Mouse (Mus musculus) telencephalon, adult 2 months (tissue): ENCODE data around the gene Plk5.

Source experiments
- DNase-seq: peaks from one replicate; pipeline ENCODE4 v3.0.0-alpha.2; 2011; ENCODE audit warnings: low read depth, low spot score

The Plk5 gene

DNA sequence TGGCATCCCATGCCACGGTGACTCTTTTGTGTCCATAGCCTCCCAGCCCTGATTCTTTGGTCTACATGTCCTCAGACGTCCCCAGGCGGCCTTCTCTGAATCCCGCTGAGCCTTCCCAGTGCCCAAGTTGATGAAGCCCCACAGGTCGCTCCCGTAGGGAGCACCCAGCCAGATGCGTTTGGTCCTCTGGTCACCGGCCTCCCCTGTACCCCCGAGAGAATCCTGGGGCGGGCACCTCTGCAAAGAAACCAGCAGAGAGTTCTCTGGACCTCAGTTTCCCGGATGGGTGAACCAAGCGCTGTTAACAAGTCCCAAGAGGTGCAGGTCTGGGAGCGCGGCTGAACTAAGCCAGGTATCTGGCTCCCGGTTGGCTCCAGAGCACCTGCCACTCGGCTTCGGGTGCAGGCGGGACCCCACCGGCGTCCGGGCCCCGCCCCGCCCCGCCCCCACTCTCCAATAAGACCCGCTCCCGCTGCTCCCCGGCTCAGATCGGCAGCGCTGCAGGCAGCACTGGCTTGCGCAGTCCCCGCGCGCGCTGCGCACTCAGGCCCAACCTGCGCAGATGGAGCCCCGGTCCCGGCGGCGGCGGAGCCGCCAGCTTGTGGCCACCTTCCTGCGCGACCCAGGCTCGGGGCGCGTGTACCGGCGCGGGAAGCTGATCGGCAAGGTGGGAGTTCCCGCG lies at the start of gene Plk5:
TSS of gene Plk5 (plus strand) at position 459 of the 682 bp plus-strand sequence.
- no peak for DNase-seq

DNA sequence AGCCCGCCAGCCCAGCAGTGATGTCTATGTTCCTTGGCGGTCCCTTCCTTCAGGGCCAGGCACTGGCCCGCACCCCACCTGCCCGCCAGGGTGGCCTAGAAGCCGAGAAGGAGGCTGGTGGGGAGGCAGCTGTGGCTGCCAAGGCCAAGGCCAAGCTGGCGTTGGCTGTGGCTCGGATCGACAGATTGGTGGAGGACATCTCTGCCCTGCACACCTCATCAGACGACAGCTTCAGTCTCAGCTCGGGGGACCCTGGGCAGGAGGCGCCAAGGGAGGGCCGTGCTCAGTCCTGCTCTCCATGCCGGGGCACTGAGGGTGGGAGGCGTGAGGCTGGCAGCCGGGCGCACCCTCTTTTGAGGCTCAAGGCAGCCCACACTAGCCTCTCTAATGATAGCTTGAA lies 44.7 kb upstream of the Plk5 start:
- DNase-seq: no peak

DNA sequence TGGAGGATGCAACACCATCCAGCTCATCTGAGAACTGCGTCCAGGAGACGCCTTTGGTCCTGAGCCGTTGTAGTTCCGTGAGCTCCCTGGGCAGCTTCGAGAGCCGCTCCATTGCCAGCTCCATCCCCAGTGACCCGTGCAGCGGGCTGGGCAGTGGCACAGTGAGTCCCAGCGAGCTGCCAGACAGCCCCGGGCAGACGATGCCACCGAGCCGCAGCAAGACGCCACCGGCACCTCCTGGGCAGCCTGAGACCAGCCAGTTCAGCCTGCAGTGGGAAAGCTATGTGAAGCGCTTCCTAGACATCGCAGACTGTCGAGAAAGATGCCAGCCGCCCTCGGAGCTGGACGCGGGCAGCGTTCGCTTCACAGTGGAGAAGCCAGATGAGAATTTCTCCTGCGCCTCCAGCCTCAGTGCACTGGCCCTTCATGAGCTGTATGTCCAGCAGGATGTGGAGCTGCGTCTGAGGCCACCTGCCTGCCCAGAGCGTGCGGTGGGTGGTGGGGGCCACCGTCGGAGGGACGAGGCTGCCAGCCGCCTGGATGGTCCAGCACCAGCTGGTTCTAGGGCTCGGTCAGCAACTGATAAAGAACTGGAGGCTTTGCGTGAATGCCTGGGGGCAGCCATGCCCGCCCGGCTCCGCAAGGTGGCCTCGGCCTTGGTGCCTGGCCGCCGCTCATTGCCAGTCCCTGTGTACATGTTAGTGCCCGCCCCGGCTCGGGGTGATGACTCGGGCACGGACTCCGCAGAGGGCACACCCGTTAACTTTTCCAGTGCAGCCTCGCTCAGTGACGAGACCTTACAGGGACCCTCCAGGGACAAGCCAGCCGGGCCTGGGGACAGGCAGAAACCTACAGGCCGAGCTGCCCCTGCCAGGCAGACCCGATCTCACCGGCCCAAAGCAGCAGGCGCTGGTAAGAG lies 43.4 kb upstream of the Plk5 start:
- no peak for DNase-seq

DNA sequence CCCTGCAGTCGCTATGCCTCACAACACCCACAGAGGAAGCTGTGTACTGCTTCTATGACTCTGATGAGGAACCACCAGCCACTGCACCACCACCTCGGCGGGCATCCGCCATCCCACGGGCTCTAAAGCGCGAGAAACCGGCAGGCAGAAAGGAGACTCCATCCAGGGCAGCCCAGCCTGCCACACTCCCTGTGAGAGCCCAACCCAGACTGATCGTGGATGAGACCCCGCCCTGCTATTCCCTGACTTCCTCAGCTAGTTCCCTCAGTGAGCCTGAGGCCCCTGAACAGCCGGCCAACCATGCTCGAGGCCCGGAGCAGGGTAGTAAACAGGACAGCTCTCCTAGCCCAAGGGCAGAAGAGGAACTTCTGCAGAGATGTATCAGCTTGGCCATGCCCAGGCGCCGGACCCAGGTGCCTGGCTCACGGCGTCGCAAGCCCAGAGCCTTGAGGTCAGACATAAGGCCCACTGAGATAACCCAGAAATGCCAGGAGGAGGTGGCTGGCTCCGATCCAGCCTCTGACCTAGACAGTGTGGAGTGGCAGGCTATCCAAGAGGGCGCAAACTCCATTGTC lies 42.5 kb upstream of the Plk5 start:
- DNase-seq: no peak

DNA sequence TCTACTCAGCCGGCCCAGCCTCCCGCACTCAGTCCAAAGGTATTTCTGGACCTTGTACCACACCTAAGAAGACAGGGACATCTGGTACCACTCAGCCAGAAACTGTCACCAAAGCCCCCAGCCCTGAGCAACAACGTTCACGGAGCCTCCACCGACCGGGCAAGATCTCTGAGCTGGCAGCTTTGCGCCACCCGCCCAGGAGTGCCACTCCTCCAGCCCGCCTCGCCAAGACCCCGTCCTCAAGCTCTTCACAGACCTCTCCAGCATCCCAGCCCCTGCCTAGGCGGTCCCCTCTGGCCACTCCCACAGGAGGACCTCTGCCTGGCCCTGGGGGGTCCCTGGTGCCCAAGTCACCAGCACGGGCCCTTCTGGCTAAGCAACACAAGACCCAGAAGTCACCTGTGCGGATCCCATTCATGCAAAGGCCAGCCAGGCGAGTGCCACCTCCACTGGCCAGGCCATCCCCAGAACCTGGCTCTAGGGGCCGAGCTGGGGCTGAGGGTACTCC lies 41.7 kb upstream of the Plk5 start:
- DNase-seq: no peak

DNA sequence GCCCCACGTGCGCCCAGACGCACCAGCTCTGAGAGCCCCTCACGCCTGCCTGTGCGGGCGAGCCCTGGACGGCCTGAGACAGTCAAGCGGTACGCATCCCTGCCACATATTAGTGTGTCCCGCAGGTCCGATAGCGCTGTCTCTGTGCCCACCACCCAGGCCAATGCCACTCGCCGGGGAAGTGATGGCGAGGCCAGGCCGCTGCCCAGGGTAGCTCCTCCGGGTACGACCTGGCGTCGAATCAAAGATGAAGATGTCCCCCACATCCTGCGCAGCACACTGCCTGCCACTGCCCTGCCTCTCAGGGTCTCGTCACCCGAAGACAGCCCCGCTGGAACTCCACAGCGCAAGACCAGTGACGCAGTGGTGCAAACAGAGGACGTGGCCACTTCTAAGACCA lies 40.9 kb upstream of the Plk5 start:
- no peak for DNase-seq

DNA sequence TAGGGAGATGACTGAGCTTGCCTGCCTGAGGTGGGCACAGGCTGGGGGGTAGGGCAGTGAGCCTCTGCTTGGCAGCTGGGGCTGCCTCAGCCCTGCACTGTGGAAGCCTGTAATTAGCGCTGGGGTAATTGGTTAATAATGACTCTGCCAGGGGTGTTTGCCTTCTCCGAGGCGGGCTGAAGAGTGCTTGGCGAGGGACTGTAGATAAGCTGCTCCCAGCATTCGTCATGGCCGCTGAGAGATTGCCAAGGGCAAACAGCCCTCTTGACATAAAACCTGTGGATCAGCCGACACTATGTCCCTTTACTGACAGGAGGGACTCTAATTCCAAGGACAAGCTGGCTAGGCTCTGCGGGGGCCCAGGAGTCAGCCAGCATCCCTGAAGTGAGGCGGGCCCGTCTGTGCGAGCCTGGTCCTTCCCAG lies 39.9 kb upstream of the Plk5 start:
- no peak for DNase-seq

DNA sequence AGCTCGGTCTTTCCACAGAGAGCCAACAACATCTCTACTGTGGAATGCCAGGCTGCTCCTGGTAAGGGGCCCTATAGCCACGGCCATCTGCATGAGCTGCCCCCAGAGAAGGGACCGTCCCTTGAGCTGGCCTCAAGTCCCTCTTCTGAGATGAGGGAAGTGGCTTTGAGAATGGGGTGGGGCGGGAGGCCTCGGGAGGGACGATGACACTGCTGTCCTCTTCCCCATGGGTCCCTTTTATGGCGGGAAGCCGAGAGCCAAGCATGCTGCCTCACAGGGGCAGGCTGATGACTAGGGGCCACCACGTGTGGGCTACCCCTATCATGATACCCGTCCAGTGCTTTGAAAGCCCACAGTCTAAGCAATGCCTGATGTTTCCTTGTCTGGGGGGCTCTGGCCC lies 39.2 kb upstream of the Plk5 start:
- no peak for DNase-seq

DNA sequence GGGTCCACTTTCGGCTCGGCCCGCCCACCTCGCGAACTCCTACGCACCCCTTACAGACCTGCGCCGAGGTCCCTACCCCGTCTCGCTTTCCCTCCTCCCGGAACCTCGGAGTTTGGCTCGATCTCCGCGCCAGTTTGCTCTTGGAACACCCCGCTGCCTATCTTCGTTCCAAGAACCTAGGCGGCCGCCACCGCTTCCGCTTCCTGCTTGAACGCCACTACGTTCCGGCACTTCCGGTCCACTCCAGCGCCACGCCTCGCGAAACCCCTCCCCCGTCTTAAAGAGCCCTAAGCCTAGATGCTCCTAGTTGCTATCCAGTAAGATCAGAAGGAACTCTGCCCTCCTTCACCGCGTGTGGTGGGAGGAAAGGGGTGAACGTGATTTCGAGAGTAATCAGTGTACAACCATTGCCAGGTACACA lies 35.9 kb upstream of the Plk5 start, which contains the start of gene 2310011J03Rik:
TSS of gene 2310011J03Rik (minus strand) at position 198 of the 421 bp plus-strand sequence.
- DNase-seq: peak; percentile 93

DNA sequence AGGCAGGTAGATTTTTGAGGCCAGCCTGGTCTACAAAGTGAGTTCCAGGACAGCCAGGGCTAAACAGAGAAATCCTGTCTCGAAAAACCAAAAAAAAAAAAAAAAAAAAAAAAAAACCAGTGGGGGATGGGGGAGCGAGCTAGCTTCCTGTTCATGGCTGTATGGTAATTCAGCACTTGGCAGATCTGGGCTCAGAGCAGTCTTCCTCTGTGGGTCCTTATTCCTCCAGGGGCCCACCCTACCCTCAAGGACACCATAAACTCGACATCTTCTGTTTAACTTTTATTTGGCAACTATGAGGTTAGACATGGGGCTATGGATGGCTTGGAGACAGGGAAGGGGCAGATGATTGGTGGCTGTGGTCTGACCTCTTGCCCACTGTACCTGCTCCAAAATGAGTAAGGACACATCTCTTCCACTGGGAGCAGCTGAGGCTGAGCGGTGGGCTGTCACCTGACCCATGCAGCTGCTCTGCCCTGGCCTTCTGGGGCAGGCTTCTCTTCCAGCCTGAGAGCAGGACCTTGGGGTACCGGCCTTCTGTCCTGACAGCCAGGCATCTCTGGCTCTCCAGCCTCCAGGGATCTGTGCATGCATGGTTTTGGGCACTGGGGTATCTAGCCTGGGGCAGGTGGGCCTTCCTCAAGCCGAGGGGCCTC lies 35.1 kb upstream of the Plk5 start:
- no peak for DNase-seq

DNA sequence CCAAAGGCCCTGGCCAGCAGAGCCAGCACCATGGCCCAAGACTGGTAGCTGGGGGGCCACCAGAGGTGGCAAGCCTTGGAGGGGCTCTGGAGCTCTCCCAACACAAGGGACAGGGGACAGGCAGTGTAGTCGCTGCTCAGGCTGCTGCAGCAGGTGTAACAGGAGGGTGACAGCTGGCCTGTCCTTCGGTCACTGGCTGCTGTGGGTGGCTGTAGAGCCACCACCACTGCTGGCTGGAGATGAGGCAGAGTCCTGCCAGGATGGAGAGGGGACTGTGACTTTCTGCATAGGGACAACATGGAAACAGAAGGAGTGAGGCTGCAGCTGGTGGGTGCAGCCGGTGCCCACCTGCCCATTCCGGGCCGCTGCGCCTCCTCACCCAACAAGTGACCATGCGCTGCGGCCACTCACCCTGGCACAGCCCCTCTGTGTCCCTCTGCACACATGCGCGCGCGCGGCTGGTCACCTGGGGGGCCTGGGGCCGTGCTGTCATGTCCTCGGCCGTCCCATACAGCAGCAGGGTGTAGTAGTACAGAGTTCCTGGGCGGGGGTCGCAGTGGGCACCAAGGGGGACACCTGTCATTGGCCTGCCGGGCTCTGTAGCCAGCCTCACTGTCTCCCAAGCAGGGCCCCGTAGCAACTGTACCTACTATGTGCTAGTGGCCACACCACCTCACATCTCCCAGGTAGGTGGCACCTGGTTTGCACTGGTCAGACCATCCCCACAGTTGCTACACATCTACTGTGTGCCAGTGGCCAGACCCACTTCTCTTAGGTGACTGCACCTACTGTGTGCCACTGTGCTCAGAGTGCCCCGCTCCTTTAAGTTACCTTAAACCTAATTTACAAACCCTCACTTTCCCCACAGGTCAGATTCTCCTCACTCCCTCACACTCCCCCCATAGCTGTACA lies 34.3 kb upstream of the Plk5 start:
- DNase-seq: no peak

DNA sequence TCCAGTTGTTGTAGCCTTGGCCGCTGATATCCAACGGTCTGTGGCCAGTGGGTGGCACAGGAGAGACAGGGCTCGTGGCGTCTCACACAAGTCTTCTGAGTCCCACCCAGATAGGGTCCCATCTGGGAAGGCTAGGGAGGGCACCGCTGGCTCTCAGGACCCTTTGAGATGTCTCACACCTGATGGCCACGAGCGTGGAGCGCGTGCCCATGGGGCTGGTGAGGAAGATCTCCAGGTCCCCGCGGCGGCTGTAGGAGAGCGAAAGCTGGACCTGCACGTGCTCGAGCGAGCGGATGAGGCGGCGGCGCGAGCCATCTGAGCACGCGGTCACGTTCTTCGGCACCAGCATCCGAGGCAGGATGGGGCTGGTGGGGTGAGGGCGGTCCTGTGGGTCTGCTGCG lies 33.4 kb upstream of the Plk5 start:
- DNase-seq: no peak

DNA sequence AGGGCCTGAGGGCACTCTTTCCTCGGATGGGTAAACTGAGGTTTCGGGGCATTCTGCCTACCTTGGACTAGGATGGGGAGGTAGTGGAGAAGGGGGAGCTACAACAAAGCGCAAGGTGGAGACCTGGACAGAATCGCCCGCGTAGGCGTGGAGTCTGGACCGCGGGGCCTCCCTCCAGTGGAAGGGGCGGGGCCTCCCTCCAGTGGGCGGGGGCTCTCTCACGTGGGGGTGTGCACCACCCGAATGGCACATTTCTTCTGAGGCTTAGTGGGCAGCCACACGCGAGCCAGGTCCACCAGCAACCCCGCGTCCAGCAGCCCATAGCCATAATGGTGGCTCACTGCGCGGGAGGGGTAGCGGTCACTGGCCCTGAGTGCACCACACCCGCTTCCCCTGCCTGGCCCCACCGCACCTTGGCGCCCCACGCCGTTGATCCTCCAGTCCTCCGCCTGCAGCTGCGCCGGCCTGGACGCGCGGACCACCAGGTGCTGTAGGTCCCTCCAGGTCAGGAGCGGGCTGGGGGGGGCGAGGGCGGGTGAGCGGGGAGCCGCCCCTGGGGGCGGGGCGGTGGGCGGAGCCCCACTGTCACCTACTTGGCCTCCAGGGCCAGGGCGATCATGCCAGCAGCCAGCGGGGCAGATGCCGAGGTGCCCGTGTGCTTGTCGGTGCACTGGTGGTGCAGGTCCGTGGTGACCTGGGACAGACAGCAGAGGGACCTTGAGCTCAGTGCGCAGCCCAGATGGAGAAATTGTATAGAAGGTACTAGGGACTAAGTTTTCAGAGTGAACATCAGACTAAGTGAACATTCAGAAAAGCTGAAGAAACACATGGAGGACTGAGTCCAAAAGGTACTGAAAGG lies 32.8 kb upstream of the Plk5 start:
- no peak for DNase-seq

DNA sequence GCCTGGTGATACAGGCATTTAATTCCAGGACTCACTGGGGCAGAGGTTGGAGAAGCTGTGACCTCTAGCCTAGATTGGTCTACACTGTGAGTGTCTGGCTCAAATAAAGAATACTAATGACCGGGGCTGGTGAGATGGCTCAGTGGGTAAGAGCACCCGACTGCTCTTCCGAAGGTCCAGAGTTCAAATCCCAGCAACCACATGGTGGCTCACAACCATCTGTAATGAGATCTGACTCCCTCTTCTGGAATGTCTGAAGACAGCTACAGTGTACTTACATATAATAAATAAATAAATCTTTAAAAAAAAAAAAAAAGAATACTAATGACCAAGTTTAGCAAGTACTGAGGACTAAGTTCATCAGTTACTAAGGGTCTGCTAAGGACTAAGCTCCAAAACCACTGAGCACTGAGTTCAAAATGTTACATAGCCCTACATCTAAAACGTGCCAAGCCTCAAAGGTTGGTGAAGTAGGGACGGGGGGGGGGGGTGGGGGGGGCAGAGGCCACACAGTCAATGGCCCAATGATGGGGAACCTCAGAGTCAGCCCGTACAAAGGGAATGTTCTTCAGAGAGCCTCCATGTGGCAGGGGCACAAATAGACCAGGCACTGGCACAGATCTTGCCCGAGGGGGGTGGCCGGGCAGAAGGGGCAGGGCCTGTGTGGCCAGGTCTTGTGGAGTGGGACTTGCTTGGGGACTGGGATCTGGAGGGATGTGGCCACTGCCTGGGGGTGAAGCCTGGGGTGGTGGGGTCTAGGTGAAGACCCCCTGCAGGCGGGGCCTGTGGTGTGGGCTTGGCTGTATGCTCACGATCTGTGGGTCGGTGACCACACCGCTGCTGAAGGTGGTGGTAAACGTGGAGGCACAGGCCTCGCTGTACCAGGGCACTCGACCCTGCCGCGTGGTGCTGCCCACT lies 31.9 kb upstream of the Plk5 start:
- DNase-seq: no peak

DNA sequence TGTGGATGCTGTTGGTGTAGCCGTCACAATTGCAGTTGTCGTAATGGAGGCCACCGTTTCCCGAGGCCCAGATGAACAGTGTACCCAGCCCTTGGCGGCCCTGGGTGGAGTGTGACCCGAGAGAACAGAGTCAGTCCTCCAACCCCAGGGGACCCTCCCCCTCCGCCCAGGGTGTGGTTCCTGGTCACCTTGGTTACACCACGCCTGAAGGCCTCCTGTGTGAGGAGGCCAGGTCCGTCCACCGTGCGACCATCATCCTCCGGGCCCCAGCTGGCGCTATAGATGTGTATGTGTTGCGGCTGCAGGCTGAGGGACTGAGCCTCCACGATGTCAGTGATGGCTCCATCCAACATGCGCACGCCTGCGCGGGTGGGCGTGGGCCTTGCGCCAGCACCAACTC lies 31.2 kb upstream of the Plk5 start:
- no peak for DNase-seq

DNA sequence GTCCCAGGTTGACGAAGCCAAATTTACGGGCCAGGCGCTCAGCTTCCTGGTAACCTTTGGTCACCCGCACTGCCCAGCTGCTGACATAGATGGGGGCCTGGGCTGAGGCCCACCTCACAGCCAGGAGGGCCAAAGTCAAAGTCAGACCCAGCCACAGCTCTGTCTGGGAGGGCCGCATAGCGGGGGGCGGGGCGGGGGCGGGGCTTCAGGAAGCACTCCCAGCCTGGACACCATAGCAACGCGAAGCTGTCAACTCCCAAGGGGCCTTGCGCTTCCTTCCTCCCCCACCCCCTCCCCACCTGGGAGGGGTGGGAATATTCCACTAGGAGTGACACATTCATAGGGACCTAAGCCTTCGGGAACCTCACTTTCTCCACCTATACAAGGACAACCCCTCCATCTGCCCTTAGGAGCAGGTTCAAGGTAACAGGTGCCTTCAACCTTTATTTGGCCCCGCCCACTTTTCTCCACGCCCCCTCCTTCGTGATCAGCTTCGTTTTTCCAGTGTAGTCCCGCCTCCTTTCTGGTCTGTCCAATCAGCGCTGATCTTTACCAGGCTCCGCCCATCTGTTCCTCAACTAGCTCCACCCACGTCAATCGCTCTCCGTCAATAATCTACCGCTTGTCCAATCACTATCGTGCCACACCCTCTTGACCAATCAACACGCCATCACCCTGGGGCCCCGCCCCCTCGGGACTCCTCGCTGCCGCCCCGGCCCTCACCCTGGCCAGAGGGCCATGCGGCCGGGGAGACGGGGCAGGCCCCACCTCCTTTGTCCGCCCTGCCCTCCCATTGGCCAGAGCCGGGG lies 26.8 kb upstream of the Plk5 start, which contains the start of the genes Pcsk4 and Reep6:
TSS of gene Pcsk4 (minus strand) at position 226 of the 809 bp plus-strand sequence.
TSS of gene Reep6 (plus strand) at position 681 of the 809 bp plus-strand sequence.
- peak; percentile 96 for DNase-seq

DNA sequence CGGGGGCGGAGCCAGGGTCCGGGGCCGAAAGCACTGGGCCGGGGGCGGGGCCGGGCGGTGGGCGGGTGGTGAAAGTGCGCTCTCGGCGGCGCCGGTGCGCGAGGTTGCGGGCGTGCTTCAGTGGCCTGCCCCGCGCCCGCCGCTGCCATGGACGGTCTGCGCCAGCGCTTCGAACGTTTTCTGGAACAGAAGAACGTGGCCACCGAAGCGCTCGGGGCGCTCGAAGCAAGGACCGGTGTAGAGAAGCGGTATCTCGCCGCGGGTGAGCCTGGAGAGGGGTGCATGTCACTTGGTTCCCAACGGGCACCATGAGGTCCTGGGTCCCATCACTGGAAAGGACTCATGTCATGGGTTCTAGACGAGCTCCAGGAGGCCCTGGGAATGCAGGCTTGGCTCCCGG lies 26.2 kb upstream of the Plk5 start:
- DNase-seq: no peak

DNA sequence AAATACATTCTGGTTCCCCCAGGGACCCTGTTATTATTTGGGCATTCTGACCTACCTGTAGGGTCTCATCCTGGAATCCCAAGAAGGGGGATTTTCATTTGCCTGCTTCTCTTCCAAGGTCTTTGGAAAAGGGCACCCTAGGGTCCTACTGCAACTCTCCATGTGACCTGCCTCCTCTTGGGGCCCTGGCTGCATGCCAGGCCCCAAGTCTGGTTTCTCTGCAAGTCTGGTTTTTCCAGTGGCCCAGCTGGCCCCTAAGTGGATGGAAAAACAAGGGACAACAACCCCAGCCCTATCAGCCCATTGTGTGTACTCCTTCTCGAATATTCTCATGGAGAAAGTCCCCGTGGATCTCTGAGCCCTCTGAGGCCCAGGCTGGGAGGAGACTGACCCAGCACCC lies 25.4 kb upstream of the Plk5 start:
- no peak for DNase-seq
